Mouse (Mus musculus) thymus, postnatal 14 days (tissue): Measurements from ENCODE around the gene Vwa5b1.

Experiments used
- DNase-seq: peaks from one replicate; pipeline ENCODE4 v3.0.0; 2021

The Vwa5b1 gene

GRCm38 (mm10) chr4:138574800-138575606 is 60.7 kb downstream of the Vwa5b1 start:
- DNase-seq, result no peak

- no peak for DNase-seq
Observed at GRCm38 (mm10) chr4:138569928-138570327, 65.8 kb downstream of the Vwa5b1 start.

DNA sequence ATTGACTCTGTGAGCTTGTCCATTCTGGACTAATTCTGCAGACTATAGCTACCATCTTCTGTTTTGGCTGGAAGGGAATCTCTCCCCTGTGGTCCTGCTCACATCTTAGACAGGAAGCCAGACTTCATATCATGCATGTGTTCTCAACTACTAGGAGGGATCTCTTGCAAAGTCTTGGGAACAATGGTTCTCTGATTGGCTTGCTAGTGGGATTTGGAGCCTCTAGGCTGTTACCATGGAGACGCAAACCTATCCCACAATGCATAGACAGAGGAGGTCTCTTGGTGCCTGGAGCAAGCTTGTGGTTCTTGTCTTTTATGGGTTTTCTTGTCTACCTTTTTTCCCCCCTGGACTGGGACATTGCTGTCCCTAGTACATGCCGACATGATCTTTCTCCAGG is 67.4 kb downstream of the Vwa5b1 start:
- no peak for DNase-seq

DNA sequence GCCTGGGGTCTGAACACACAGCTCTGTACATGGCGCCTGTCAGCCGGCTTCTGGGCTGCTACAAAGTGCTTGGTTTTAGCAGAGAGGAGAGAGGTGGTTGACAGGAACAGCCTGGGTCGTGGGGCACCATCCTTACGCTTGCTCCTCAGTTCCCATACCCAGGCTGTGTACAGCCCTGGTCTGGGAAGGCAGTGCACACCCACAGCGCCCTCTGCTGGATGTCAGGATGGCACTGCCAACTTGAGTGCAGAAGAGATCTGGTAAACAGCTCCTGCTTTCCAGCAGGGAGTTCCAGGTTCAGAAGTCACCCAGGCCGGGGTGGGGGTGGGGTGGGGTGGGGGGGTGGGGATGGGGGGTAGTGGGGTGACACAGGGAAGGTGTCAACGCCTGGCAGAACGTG is 73.7 kb downstream of the Vwa5b1 start:
- DNase-seq, result peak; percentile 57

- no peak for DNase-seq
Observed at GRCm38 (mm10) chr4:138555531-138555930, 80.2 kb downstream of the Vwa5b1 start.

DNA sequence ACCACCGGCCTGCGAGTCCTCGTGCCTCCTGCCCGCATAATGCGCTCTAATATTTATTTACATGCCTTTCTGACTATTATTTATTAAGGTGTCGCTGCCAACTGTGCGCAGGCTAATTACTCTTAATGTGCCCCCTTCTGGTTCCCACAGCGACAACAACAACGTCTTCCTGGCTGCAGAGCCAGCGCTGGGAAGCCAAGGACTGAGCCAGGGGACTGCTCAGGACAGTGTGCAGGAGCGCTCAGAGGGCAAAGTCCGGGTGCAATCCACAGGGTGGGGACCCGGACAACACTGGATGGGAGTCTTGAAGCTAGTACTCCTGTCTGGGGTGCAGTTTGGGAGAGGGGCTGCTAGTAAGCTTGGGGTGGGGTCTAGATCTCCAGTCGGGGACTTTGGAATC is 80.8 kb downstream of the Vwa5b1 start:
- no peak for DNase-seq

- DNase-seq, result no peak
Observed at GRCm38 (mm10) chr4:138554302-138554701, 81.4 kb downstream of the Vwa5b1 start.

DNA sequence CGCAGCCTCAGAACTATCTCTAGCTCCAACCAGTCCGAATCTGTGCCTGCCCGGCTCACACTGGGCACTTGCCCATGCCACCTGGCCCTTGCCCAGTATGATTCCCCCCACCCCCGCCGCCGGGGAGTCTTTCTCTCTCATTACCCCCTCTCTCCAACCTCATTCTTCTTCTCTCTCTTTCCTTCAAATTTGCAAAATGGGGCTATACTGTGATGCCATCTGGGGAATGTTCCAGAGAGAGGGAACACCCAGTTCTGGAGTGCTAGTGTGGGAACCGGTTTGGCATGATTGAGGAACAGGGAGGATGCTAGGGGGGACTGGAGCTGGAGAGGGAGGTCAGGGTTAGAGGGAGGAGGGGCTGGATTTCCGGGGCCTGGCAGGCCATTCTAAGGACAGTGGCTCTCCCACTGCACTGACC is 82.2 kb downstream of the Vwa5b1 start:
- DNase-seq, result no peak

DNA sequence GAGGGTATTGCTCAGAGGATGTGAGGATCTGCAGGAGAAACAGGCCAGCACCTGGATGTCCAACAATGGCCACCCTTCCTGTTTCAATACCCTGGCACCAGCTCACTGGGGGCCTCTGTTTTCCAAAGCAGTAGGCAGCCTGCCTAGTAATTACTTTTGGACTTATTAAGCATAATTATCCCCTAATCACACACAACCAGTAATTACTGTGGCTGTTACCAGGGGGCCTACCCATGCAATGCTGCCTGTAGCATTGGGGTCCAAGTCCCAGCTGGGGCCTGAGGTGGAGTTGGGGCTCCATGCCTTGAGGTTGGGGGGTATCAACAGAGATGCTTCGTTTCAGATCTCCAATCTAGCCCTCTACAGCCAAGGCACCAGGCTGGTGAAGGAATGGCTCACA is 82.6 kb downstream of the Vwa5b1 start:
- no peak for DNase-seq

DNA sequence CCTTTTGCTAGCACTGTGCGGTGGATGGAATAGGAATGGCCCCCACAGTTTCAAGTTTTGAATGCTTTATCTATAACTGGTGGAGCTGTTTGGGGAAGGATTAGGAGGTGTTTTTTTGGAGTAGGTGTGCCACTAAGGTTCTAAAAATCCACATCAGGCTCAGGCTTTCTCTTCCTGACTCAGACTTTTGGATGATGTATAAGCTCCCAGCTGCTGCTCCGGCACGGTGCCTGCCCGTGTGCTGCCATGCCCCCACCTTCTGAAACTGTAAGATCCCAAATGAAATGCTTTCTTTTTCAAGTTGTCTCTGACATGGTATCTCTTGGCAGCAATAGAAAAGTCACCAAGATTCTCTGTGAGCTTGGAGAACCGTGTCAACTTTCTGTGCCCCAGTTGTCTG is 84.1 kb downstream of the Vwa5b1 start:
- DNase-seq, result no peak

DNA sequence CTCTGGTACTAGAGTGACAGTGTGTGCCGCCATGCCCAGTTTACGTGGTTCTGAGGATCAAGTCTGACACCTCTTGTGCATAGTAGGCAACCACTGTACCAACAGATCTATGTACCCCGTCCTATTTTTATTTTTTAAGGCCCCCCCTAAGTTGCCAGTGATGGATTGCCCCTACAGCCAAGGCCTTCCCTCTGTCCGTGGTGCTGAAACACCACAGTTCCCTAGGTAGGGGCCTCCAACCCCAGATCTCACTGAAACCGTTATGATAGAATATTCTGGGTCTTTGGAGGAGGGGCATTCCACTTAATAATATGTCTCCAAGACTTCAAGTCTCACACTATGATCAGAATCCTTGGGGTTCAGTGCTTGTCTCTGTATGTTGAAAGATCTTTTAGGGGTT is 85.1 kb downstream of the Vwa5b1 start:
- DNase-seq, result no peak

DNA sequence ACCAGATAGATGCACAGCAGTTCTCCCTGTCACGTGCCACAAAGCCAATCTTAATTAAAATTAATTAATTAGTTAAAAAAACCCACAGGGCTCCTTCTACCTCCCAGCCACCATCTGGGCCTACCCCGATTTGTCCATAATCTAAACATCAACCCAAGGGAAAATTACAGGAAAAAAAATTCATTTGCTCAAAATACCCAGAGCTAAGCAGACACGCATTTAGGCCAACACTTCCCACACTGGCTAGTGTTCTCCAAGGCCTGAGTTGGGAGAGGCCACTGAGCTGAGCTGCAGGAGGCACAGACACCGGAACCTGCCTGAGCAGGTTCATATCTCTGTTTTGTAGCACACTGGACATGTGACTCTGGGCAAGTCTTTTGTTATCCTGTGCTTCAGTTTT is 86.7 kb downstream of the Vwa5b1 start:
- no peak for DNase-seq

DNA sequence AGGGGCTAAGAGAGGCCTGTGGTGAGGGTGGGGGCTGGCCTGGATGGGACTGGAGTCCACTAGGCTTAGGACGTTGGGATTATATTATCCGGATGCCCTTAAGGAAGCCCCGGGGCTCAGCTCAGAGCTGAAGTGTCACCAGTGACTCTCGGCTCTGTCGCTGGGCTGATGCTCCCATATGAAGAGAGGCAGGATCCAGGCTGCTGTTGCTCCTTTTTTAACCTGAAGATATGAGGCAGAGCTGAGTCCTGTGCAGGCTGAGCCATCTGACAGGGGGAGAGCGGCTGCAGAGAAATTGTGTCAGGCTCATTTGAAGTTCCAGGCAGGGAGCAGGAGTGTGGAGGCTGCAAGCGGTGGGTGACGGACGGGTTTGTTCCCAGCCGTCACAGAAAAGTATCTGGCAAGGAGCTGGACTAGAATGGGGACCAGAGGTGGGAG is 87.5 kb downstream of the Vwa5b1 start:
- DNase-seq, result no peak

DNA sequence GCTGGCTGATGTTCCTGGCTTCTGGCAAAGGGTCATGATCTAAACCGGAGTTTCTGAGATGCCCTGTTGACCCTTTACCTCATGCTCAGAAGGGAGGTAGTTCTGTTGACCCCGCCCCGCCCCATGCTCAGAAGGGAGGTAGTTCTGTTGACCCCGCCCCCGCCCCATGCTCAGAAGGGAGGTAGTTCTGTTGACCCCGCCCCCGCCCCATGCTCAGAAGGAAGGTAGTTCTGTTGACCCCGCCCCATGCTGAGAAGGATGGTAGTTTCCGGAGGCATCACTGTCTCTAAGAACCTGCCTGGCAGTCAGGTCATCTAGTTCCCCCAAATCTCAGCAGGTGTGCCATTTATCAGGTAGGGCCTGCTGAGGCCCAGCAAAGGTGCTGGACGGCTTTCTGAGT is 88.1 kb downstream of the Vwa5b1 start:
- no peak for DNase-seq

DNA sequence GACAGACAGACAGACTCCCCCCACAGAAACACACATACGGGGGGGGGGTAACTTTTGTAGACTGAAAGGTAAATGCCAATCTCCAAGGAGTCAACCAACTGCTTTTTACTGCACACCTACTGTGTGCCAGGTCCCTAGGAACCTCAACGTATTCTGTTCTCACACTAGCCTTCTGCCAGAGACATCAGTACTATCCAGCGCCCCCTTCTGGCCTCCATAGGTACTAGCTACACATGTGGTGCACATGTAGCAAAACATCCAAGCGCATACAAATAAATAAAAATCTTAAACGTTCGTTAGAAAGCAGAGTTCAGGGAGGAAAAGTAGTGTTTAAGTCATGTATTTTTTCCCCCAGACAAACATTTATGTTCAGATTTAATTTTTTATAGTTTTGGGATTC is 88.6 kb downstream of the Vwa5b1 start:
- peak; percentile 17 for DNase-seq

GRCm38 (mm10) chr4:138546241-138546640 is 89.4 kb downstream of the Vwa5b1 start:
- DNase-seq, result no peak

DNA sequence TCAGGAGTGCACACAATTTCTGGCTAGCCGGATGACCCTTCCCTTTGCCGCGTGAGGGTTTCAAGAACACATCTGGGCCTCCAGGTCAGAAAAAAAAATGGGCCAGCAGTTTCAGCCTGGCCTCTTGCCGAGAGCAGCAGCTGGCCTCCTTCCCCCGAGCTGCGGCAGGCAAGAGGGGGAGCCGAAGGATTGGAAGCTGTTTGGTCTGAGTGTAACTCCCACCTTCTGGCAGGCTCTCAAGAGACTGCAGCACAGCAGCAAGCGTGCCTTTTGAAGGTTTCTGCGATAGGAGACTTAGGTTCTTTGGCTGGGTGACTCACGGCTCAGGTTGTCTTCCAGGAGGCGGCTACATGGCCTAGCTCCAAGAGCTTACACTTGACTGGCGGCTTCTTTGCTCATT is 92.5 kb downstream of the Vwa5b1 start:
- DNase-seq, result no peak

DNA sequence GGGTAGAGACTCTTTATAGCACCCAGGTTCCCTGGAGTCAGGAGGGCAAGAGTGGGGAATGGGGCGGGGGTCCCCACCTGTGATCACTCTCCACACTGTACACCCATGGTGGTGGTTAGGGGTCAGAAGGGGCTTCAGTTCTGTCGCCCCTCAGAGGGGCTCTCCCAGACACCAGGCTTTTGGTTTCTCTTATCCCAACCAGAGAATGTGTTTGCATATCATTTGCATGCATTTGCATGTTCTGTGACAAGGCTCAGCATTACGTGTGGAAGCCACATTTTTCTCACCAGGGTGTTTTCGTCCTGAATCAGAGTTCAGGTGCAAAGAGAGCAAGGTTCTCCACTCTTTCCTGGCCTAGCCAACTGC is 97.6 kb downstream of the Vwa5b1 start:
- DNase-seq, result no peak

GRCm38 (mm10) chr4:138537210-138538083 is 98.2 kb downstream of the Vwa5b1 start:
- DNase-seq, result peak; percentile 34

DNA sequence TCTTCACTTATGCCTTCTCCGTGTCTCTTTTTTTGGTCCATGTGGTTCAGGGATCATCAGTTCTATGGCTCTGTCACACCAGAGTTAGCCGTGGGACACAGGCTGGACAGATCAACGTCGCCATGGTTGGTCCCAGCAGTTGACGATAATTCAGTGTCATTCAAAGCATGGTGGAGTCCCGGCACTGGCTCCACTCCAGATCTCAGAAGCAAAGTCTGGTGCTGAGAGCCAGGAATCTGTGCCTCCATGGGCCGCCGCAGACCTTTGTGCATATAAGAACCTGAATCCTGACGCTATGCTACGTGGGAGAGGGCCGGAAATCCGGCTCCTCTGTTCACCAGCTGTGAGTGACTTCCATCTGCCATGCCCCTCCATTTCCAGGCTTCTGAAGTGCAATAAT is 100.1 kb downstream of the Vwa5b1 start:
- DNase-seq, result no peak

- DNase-seq, result no peak
Observed at GRCm38 (mm10) chr4:138533877-138534276, 101.8 kb downstream of the Vwa5b1 start.

- no peak for DNase-seq
Observed at GRCm38 (mm10) chr4:138531761-138532160, 103.9 kb downstream of the Vwa5b1 start.

DNA sequence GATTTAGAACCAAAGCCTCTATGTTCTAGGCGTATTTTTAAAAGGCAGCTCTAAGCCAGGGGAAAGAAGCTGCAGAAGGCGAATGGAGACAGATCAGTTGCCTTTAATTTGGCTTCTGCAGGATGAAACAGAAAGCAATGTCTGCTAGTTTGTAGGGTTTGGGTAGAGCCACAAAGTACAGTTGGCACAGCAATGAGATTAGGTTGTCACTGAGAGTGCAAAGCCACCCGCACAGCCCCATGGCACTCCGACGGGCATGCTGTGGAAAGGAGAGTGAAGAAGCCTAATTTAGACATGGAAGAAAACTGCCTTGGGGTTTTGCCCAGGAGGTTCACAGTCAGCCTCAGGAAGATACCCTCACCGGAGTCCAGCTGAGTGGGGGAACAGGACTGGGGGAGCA is 105.7 kb downstream of the Vwa5b1 start:
- DNase-seq, result no peak

DNA sequence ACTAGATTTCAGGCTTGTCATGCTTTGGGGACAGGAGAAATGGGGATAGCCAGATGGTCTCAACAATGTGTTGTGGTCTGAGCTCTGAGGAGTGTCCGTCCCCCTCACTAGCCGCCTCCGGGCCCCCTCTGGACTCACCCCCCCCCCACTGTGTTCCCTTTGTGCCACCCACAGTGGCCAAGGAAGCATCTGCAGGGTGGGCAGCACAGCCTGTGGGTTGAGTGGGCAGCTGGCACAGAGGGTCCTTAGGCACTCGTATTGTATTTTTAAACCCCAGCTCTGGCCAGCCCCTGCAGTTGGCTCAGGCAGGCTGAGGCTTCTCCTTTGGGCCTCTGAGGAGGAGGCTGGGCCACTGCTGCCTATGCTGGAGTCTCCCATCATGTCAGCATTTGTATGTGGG is 110.0 kb downstream of the Vwa5b1 start:
- DNase-seq, result no peak
